Mouse (Mus musculus) limb, embryonic 12.5 days (tissue): ENCODE measurements around the gene Nvl. TPM values are rescaled to one million over a fixed set of nuclear protein-coding genes. Genes with fewer than 3 reads are reported as not detected.

Source experiments
- ATAC-seq: fragments of 200-750 bp; cut with Nextera tagmentation; 2 replicates; pipeline ENCODE4 v1.8.0; 2017; ENCODE audit warnings: low read depth, moderate TSS enrichment; ENCODE audit not compliant: insufficient number of reproducible peaks, insufficient read depth, low FRiP score, low TSS enrichment
- H3K27ac ChIP-seq: fragments of 300-500 bp; sonication (generic); 2 replicates; pipeline ENCODE4 v1.5.1; 2016; ENCODE audit warnings: mild to moderate bottlenecking, moderate library complexity
- H3K27me3 ChIP-seq: fragments of 300-500 bp; sonication (generic); 2 replicates; pipeline ENCODE4 v1.6.1; 2016; ENCODE audit warnings: mild to moderate bottlenecking, moderate library complexity
- H3K36me3 ChIP-seq: fragments of 300-500 bp; sonication (generic); 2 replicates; pipeline ENCODE4 v1.6.1; 2016; ENCODE audit warnings: mild to moderate bottlenecking, moderate library complexity
- H3K4me1 ChIP-seq: fragments of 300-500 bp; sonication (generic); replicated peaks from 2 replicates; pipeline ENCODE4 v1.6.1; 2016
- H3K4me2 ChIP-seq: fragments of 300-500 bp; sonication (generic); 2 replicates; pipeline ENCODE4 v1.6.1; 2016; ENCODE audit warnings: mild to moderate bottlenecking, moderate library complexity
- H3K4me3 ChIP-seq: fragments of 300-500 bp; sonication (generic); replicated peaks from 2 replicates; pipeline ENCODE4 v1.5.1; 2016; ENCODE audit warnings: mild to moderate bottlenecking
- H3K9ac ChIP-seq: fragments of 300-500 bp; sonication (generic); replicated peaks from 2 replicates; pipeline ENCODE4 v1.6.1; 2016; ENCODE audit warnings: mild to moderate bottlenecking, moderate library complexity
- H3K9me3 ChIP-seq: fragments of 300-500 bp; sonication (generic); 2 replicates; pipeline ENCODE4 v1.6.1; 2016; ENCODE audit warnings: mild to moderate bottlenecking, moderate library complexity
- WGBS: fragments of 180-500 bp; shearing (Covaris S2); methylation state at CpG from one replicate; pipeline ENCODE4 v1.1.7; 2016; 5-methylcytosine and 5-hydroxymethylcytosine counted together
- polyA plus RNA-seq: library from polyadenylated mRNA; unstranded; fragments of >200 nt; fragmentation: Nextera tagmentation; extraction: Ambion mirVana; gene quantifications from 2 replicates; pipeline ENCODE4 v1.2.1, GENCODE M21; 2016

Nvl gene
- polyA plus RNA-seq, 1 experiment from 2014 or later = 45.4 TPM

GRCm38 (mm10) chr1:181144966-181145365, 962 bp upstream of the Nvl start:
- Histone ChIP-seq H3K9ac (peak overlapping the region; percentile 72), H3K4me3 (peak overlapping the region; percentile 80), H3K9me3 (no peaks in the 10 kb centered on the region), H3K27ac (peak overlapping the region; percentile 92), H3K36me3 (peaks cover 23% of the 10 kb centered on the region), H3K4me2 (peak overlapping the region; percentile 72), H3K27me3 (no peaks in the 10 kb centered on the region), H3K4me1 (peaks cover 21% of the 10 kb centered on the region)
- WGBS = 8% methylated on average over 12 of the region's 12 CpGs
- no peak for ATAC-seq

GRCm38 (mm10) chr1:181143609-181143949, 425 bp downstream of the Nvl start:
- peaks cover 21% of the 10 kb centered on the region for H3K4me1 ChIP-seq
- peak overlapping the region; percentile 72 for H3K4me2 ChIP-seq
- H3K4me3 ChIP-seq = peak overlapping the region; percentile 80
- H3K36me3 ChIP-seq = peaks cover 35% of the 10 kb centered on the region
- WGBS = under 1% methylated on average over 12 of the region's 12 CpGs
- peak overlapping the region; percentile 72 for H3K9ac ChIP-seq
- peak; percentile 33 for ATAC-seq
- H3K9me3 ChIP-seq = no peaks in the 10 kb centered on the region
- no peaks in the 10 kb centered on the region for H3K27me3 ChIP-seq
- peak overlapping the region; percentile 92 for H3K27ac ChIP-seq

GRCm38 (mm10) chr1:181138730-181139129, 5.3 kb downstream of the Nvl start:
- H3K9ac ChIP-seq = no peak overlapping the region
- no peak overlapping the region for H3K27ac ChIP-seq
- H3K36me3 ChIP-seq = peaks cover 77% of the 10 kb centered on the region
- no peak for ATAC-seq
- 91% methylated on average over 7 of the region's 7 CpGs for WGBS
- no peak overlapping the region for H3K4me3 ChIP-seq
- no peaks in the 10 kb centered on the region for H3K9me3 ChIP-seq
- H3K27me3 ChIP-seq = no peaks in the 10 kb centered on the region
- H3K4me2 ChIP-seq = no peak overlapping the region
- H3K4me1 ChIP-seq = peaks cover 9% of the 10 kb centered on the region

GRCm38 (mm10) chr1:181131915-181132314, 12.1 kb downstream of the Nvl start:
- Histone ChIP-seq H3K4me3 (no peak overlapping the region), H3K4me1 (no peaks in the 10 kb centered on the region), H3K36me3 (peaks cover 94% of the 10 kb centered on the region), H3K9ac (no peak overlapping the region), H3K9me3 (no peaks in the 10 kb centered on the region), H3K4me2 (no peak overlapping the region), H3K27me3 (no peaks in the 10 kb centered on the region), H3K27ac (no peak overlapping the region)
- WGBS = 93% methylated on average over 6 of the region's 6 CpGs
- no peak for ATAC-seq

GRCm38 (mm10) chr1:181126766-181127165, 17.2 kb downstream of the Nvl start:
- no peak overlapping the region for H3K9ac ChIP-seq
- no peak overlapping the region for H3K27ac ChIP-seq
- no peaks in the 10 kb centered on the region for H3K4me1 ChIP-seq
- no peak for ATAC-seq
- no peak overlapping the region for H3K4me3 ChIP-seq
- peaks cover 94% of the 10 kb centered on the region for H3K36me3 ChIP-seq
- WGBS = 95% methylated on average over 9 of the region's 9 CpGs
- no peak overlapping the region for H3K4me2 ChIP-seq
- H3K27me3 ChIP-seq = no peaks in the 10 kb centered on the region
- no peaks in the 10 kb centered on the region for H3K9me3 ChIP-seq

GRCm38 (mm10) chr1:181125916-181126315, 18.1 kb downstream of the Nvl start:
- Histone ChIP-seq H3K9me3 (no peaks in the 10 kb centered on the region), H3K27ac (no peak overlapping the region), H3K36me3 (peaks cover 94% of the 10 kb centered on the region), H3K4me3 (no peak overlapping the region), H3K9ac (no peak overlapping the region), H3K27me3 (no peaks in the 10 kb centered on the region), H3K4me2 (no peak overlapping the region), H3K4me1 (no peaks in the 10 kb centered on the region)
- 98% methylated on average over 3 of the region's 3 CpGs for WGBS
- ATAC-seq = no peak

- Histone ChIP-seq H3K27me3 (no peaks in the 10 kb centered on the region), H3K4me2 (no peak overlapping the region), H3K36me3 (peaks cover 93% of the 10 kb centered on the region), H3K4me3 (no peak overlapping the region), H3K9me3 (no peaks in the 10 kb centered on the region), H3K27ac (no peak overlapping the region), H3K4me1 (no peaks in the 10 kb centered on the region), H3K9ac (no peak overlapping the region)
- no peak for ATAC-seq
- WGBS = 90% methylated on average over 2 of the region's 2 CpGs
Observed at GRCm38 (mm10) chr1:181124145-181124544, 19.9 kb downstream of the Nvl start.

- no peak for ATAC-seq
- Histone ChIP-seq H3K4me1 (no peaks in the 10 kb centered on the region), H3K27me3 (no peaks in the 10 kb centered on the region), H3K4me3 (no peak overlapping the region), H3K9me3 (no peaks in the 10 kb centered on the region), H3K9ac (no peak overlapping the region), H3K36me3 (peaks cover 83% of the 10 kb centered on the region), H3K27ac (no peak overlapping the region), H3K4me2 (no peak overlapping the region)
- WGBS = 93% methylated on average over 4 of the region's 4 CpGs
Observed at GRCm38 (mm10) chr1:181117112-181117511, 26.9 kb downstream of the Nvl start.

- no peak for ATAC-seq
- H3K27ac ChIP-seq = no peak overlapping the region
- no peaks in the 10 kb centered on the region for H3K27me3 ChIP-seq
- no peak overlapping the region for H3K9ac ChIP-seq
- no peak overlapping the region for H3K4me3 ChIP-seq
- no peaks in the 10 kb centered on the region for H3K4me1 ChIP-seq
- H3K9me3 ChIP-seq = no peaks in the 10 kb centered on the region
- peaks cover 42% of the 10 kb centered on the region for H3K36me3 ChIP-seq
- H3K4me2 ChIP-seq = no peak overlapping the region
- WGBS = 75% methylated on average over 12 of the region's 12 CpGs
Observed at GRCm38 (mm10) chr1:181090048-181090447, 54.0 kb downstream of the Nvl start.

- H3K4me1 ChIP-seq = no peaks in the 10 kb centered on the region
- no peak overlapping the region for H3K4me3 ChIP-seq
- no peaks in the 10 kb centered on the region for H3K27me3 ChIP-seq
- WGBS = 44% methylated on average over 2 of the region's 2 CpGs
- no peak for ATAC-seq
- H3K4me2 ChIP-seq = no peak overlapping the region
- H3K27ac ChIP-seq = no peak overlapping the region
- H3K36me3 ChIP-seq = no peaks in the 10 kb centered on the region
- H3K9me3 ChIP-seq = no peaks in the 10 kb centered on the region
- H3K9ac ChIP-seq = no peak overlapping the region
Observed at GRCm38 (mm10) chr1:181084021-181084420, 60.0 kb downstream of the Nvl start.

- Histone ChIP-seq H3K36me3 (no peaks in the 10 kb centered on the region), H3K27me3 (no peaks in the 10 kb centered on the region; the same call in 1 of the 2 replicates), H3K4me3 (no peak overlapping the region), H3K4me2 (no peak overlapping the region), H3K9me3 (no peaks in the 10 kb centered on the region), H3K27ac (no peak overlapping the region), H3K9ac (no peak overlapping the region), H3K4me1 (no peaks in the 10 kb centered on the region)
- no peak for ATAC-seq
- WGBS = 40% methylated on average over 5 of the region's 5 CpGs
Observed at GRCm38 (mm10) chr1:181073075-181073474, 70.9 kb downstream of the Nvl start.

GRCm38 (mm10) chr1:181069671-181070070, 74.3 kb downstream of the Nvl start:
- Histone ChIP-seq H3K4me1 (no peaks in the 10 kb centered on the region), H3K27ac (no peak overlapping the region), H3K4me3 (no peak overlapping the region), H3K27me3 (no peaks in the 10 kb centered on the region), H3K4me2 (no peak overlapping the region), H3K9me3 (no peaks in the 10 kb centered on the region), H3K9ac (no peak overlapping the region), H3K36me3 (no peaks in the 10 kb centered on the region)
- ATAC-seq = no peak
- 68% methylated on average over 11 of the region's 11 CpGs for WGBS
